8 mouse cellular contexts compared by ENCODE assay signal in the genomic region with DNA sequence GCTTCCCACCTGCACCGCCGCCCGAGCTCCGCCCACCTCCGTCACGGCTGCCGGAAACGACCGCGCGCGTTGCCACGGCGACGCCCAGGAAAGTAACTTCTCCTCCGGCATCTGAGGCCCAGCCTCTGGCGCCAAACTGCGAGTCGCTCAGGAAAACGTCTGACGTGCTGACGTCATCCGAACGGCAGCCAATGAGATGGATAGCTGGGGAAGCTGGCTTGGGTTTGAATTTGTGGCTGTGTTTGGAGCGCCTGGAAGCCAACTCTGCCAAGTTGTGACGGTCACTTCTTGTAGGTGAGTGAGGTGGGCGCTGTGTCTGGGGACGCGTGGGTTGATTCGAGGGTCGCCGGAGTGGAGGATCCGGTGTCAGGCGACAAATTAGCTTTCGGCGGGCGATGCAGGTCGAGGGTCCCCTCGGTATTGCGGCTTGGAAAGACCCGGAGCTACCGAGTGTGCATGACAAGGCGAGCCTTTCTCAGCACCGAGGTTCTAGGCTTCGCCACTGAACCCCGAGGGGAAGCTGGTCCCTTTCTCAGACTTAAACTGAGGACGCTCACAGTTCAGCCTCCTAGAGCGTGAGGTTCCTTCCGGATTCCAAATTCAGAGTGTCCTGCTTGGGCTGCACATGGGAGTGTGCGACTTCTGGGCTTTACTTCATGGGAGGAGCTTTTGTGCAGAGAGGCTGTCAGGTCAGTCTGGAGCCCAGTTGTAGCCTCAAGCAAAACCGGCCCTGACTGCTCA. TPM values are rescaled to one million over a fixed set of nuclear protein-coding genes. Genes with fewer than 3 reads are reported as not detected.
DNase-seq lines count a peak whose midpoint lies in the region; ATAC-seq lines count a peak whose summit lies in the region.

Gene Kif18a, plus strand, starts transcription at position 139 of the 741 bp plus-strand sequence.
Gene Mettl15, minus strand, starts transcription at position 149 of the 741 bp plus-strand sequence.

- ATAC-seq in inflammation-experienced regulatory T-cells, adult 6 months, result peak; percentile 97
- ATAC-seq in megakaryocyte-erythroid progenitor cell, adult 5-6 weeks (replicated peaks; ENCODE audit: low FRiP score, low TSS enrichment, poor library complexity, severe bottlenecking), result peak; percentile 95

- intact Hi-C loops in gastrocnemius, postnatal 14 days (cut with DNase I; ENCODE audit: low total_unique reads), result no loop called here
- intact Hi-C loops in left cerebral cortex, postnatal 10 days (cut with DNase I), result no loop called here

- DNase-seq in adrenal gland, adult (ENCODE audit: inconsistent age in 2 of 2, low spot score in 1 of 2), result peak; percentile 96 to 98
- DNase-seq in embryo, embryonic 10.5 days (ENCODE audit: low spot score), result peak; percentile 97
- DNase-seq in gastrocnemius, postnatal 14 days, result peak; percentile 95
- peak; percentile 97 for DNase-seq in left cerebral cortex, postnatal 10 days (ENCODE audit: extremely low spot score in 1 of 2, low spot score in 2 of 2)
- peak; percentile 97 for DNase-seq in right cerebral cortex, postnatal 25 days
- DNase-seq in urinary bladder, postnatal 4 days (ENCODE audit: low spot score in 2 of 2), result peak; percentile 92 to 95

RNA-seq across cellular contexts. Expression of gene Kif18a, which starts in this region (rescaled TPM):
- total RNA-seq in gastrocnemius, postnatal 14 days (2021), result 1 to 10 TPM in 1 of 2 experiments, under 1 TPM in 1; 0.71 to 1.0 TPM
- 10 to 100 TPM in 1 of 3 experiments, 1 to 10 TPM in 2; 4.6 to 23.2 (median 6.8) TPM for polyA plus RNA-seq in inflammation-experienced regulatory T-cells, adult 6 months (2017; shearing (Covaris generic))
- total RNA-seq in left cerebral cortex, postnatal 10 days (2021), result 1 to 10 TPM; 1.7 to 2.0 TPM
- 23.5 and 29.0 TPM in 2 replicates for total RNA-seq in megakaryocyte-erythroid progenitor cell, adult 5-6 weeks (2014; fragmentation: Nextera tagmentation)
- total RNA-seq in megakaryocyte-erythroid progenitor cell, adult 5-6 weeks (2017), result 31.3 and 37.5 TPM in 2 replicates

RNA-seq across cellular contexts. Expression of gene Mettl15, which starts in this region (rescaled TPM):
- 1 to 10 TPM; 9.5 TPM for total RNA-seq in gastrocnemius, postnatal 14 days (2021)
- polyA plus RNA-seq in inflammation-experienced regulatory T-cells, adult 6 months (2017; shearing (Covaris generic)), result 10 to 100 TPM; 14.1 to 16.6 (median 15.2) TPM
- 1 to 10 TPM; 5.9 to 6.5 TPM for total RNA-seq in left cerebral cortex, postnatal 10 days (2021)
- total RNA-seq in megakaryocyte-erythroid progenitor cell, adult 5-6 weeks (2014; fragmentation: Nextera tagmentation), result 10.6 and 10.7 TPM in 2 replicates
- total RNA-seq in megakaryocyte-erythroid progenitor cell, adult 5-6 weeks (2017), result 9.7 and 9.8 TPM in 2 replicates

Comparison
In these comparisons a context has a peak if more than half of its experiments do, and no peak if none do; other contexts are left out.
1. Peak in every context shown above with its lines: DNase-seq and ATAC-seq.
2. RNA of gene Kif18a (total RNA-seq): 23.5 to 37.5 TPM in megakaryocyte-erythroid progenitor cell, adult 5-6 weeks; 1.7 to 2.0 TPM in left cerebral cortex, postnatal 10 days and 0.71 to 1.0 TPM in gastrocnemius, postnatal 14 days; every median in the first group is over 4 times any median in the second.